Mouse (Mus musculus) stomach, embryonic 14.5 days (tissue): ENCODE measurements around the gene Alk. TPM values are rescaled to one million over a fixed set of nuclear protein-coding genes. Genes with fewer than 3 reads are reported as not detected.

ENCODE experiments used
- ATAC-seq: fragments of 200-750 bp; cut with Nextera tagmentation; 2 replicates; pipeline ENCODE4 v1.8.0; 2017; ENCODE audit warnings: low read depth, moderate TSS enrichment; ENCODE audit not compliant: insufficient number of reproducible peaks, insufficient read depth, low FRiP score
- H3K27ac ChIP-seq: fragments of 300-500 bp; sonication (generic); 2 replicates; pipeline ENCODE4 v1.5.1; 2014; ENCODE audit warnings: mild to moderate bottlenecking, low read length, moderate library complexity, mixed read lengths
- H3K27me3 ChIP-seq: fragments of 300-500 bp; sonication (generic); 2 replicates; pipeline ENCODE4 v1.6.1; 2014; ENCODE audit warnings: low read length, control low read depth, mixed read lengths; ENCODE audit not compliant: control insufficient read depth, insufficient read depth
- H3K36me3 ChIP-seq: fragments of 300-500 bp; sonication (generic); 2 replicates; pipeline ENCODE4 v1.6.1; 2014; ENCODE audit warnings: mild to moderate bottlenecking, control low read depth, low read length, moderate library complexity, mixed read lengths; ENCODE audit not compliant: control insufficient read depth, insufficient read depth
- H3K4me1 ChIP-seq: fragments of 300-500 bp; sonication (generic); 2 replicates; pipeline ENCODE4 v1.6.1; 2014; ENCODE audit warnings: low read length, control low read depth, mixed read lengths; ENCODE audit not compliant: control insufficient read depth, insufficient read depth
- H3K4me2 ChIP-seq: fragments of 300-500 bp; sonication (generic); replicated peaks from 2 replicates; pipeline ENCODE4 v1.6.1; 2014; ENCODE audit warnings: low read depth, low read length, control low read depth
- H3K4me3 ChIP-seq: fragments of 300-500 bp; sonication (generic); 2 replicates; pipeline ENCODE4 v1.5.1; 2014; ENCODE audit warnings: low read depth, low read length, control low read depth
- H3K9ac ChIP-seq: fragments of 300-500 bp; sonication (generic); replicated peaks from 2 replicates; pipeline ENCODE4 v1.6.1; 2014; ENCODE audit warnings: low read depth, mild to moderate bottlenecking, control low read depth, low read length, moderate library complexity, mixed read lengths
- H3K9me3 ChIP-seq: fragments of 300-500 bp; sonication (generic); 2 replicates; pipeline ENCODE4 v1.6.1; 2016; ENCODE audit warnings: low read depth, low read length, control low read depth; ENCODE audit not compliant: control insufficient read depth
- WGBS: fragments of 180-500 bp; shearing (Covaris S2); extraction: QIAGEN DNeasy Blood & Tissue Kit; methylation state at CpG from one replicate; pipeline ENCODE4 v1.1.7; 2014; 5-methylcytosine and 5-hydroxymethylcytosine counted together
- polyA plus RNA-seq: library from polyadenylated mRNA; unstranded; fragments of >200 nt; fragmentation: Nextera tagmentation; extraction: Ambion mirVana; gene quantifications from 2 replicates; pipeline ENCODE4 v1.2.1, GENCODE M21; 2014

The Alk gene
- polyA plus RNA-seq, 1 experiment from 2014 or later: 2.1 TPM

GRCm38 (mm10) chr17:72404813-72405212, 199.6 kb downstream of the Alk start:
- Histone ChIP-seq H3K27ac (no peak overlapping the region), H3K4me1 (no peaks in the 10 kb centered on the region), H3K27me3 (no peaks in the 10 kb centered on the region), H3K4me3 (no peak overlapping the region), H3K4me2 (no peak overlapping the region), H3K36me3 (no peaks in the 10 kb centered on the region), H3K9ac (no peak overlapping the region), H3K9me3 (no peaks in the 10 kb centered on the region)
- no peak for ATAC-seq
- WGBS: 72% methylated on average over 2 of the region's 2 CpGs

- Histone ChIP-seq H3K4me3 (no peak overlapping the region), H3K4me1 (no peaks in the 10 kb centered on the region), H3K27ac (no peak overlapping the region), H3K4me2 (no peak overlapping the region), H3K9me3 (no peaks in the 10 kb centered on the region), H3K27me3 (no peaks in the 10 kb centered on the region), H3K36me3 (no peaks in the 10 kb centered on the region), H3K9ac (no peak overlapping the region)
- no peak for ATAC-seq
- 38% methylated on average over 3 of the region's 3 CpGs for whole genome bisulfite sequencing
These were observed 202.6 kb downstream of the Alk start for GRCm38 (mm10) chr17:72401861-72402260.

GRCm38 (mm10) chr17:72401349-72401748, 203.1 kb downstream of the Alk start:
- Histone ChIP-seq H3K36me3 (no peaks in the 10 kb centered on the region), H3K9me3 (no peaks in the 10 kb centered on the region), H3K27me3 (no peaks in the 10 kb centered on the region), H3K4me2 (no peak overlapping the region), H3K4me1 (no peaks in the 10 kb centered on the region), H3K27ac (no peak overlapping the region), H3K9ac (no peak overlapping the region), H3K4me3 (no peak overlapping the region)
- ATAC-seq: no peak
- 42% methylated on average over 2 of the region's 2 CpGs for WGBS

GRCm38 (mm10) chr17:72399331-72400059, 204.9 kb downstream of the Alk start:
- 59% methylated on average over 3 of the region's 3 CpGs for WGBS
- ATAC-seq: no peak
- H3K27me3 ChIP-seq: no peaks in the 10 kb centered on the region
- H3K4me1 ChIP-seq: no peaks in the 10 kb centered on the region
- H3K9ac ChIP-seq: no peak overlapping the region
- no peaks in the 10 kb centered on the region for H3K9me3 ChIP-seq
- H3K4me3 ChIP-seq: no peak overlapping the region
- H3K36me3 ChIP-seq: no peaks in the 10 kb centered on the region
- H3K27ac ChIP-seq: no peak overlapping the region
- no peak overlapping the region for H3K4me2 ChIP-seq

- Histone ChIP-seq H3K4me2 (no peak overlapping the region), H3K9me3 (no peaks in the 10 kb centered on the region), H3K27ac (no peak overlapping the region), H3K4me3 (no peak overlapping the region), H3K36me3 (no peaks in the 10 kb centered on the region), H3K9ac (no peak overlapping the region), H3K4me1 (no peaks in the 10 kb centered on the region), H3K27me3 (no peaks in the 10 kb centered on the region)
- WGBS: 37% methylated on average over 8 of the region's 8 CpGs
- no peak for ATAC-seq
These were observed 208.5 kb downstream of the Alk start for GRCm38 (mm10) chr17:72395956-72396355.

GRCm38 (mm10) chr17:72368991-72369390, 235.4 kb downstream of the Alk start:
- ATAC-seq: no peak
- Histone ChIP-seq H3K4me3 (no peak overlapping the region), H3K4me1 (no peaks in the 10 kb centered on the region), H3K4me2 (no peak overlapping the region), H3K36me3 (no peaks in the 10 kb centered on the region), H3K27ac (no peak overlapping the region), H3K9me3 (no peaks in the 10 kb centered on the region), H3K27me3 (no peaks in the 10 kb centered on the region), H3K9ac (no peak overlapping the region)
- WGBS: 67% methylated on average over 4 of the region's 4 CpGs

- no peak overlapping the region for H3K4me2 ChIP-seq
- no peaks in the 10 kb centered on the region for H3K4me1 ChIP-seq
- H3K36me3 ChIP-seq: no peaks in the 10 kb centered on the region
- H3K9me3 ChIP-seq: no peaks in the 10 kb centered on the region; the same call in 1 of the 2 replicates
- WGBS: 83% methylated on average over 10 of the region's 10 CpGs
- ATAC-seq: no peak
- no peak overlapping the region for H3K4me3 ChIP-seq
- H3K27me3 ChIP-seq: no peaks in the 10 kb centered on the region
- no peak overlapping the region for H3K27ac ChIP-seq
- H3K9ac ChIP-seq: no peak overlapping the region
These were observed 241.5 kb downstream of the Alk start for GRCm38 (mm10) chr17:72362811-72363496.

GRCm38 (mm10) chr17:72361961-72362360, 242.5 kb downstream of the Alk start:
- no peaks in the 10 kb centered on the region for H3K36me3 ChIP-seq
- WGBS: 70% methylated on average over 4 of the region's 4 CpGs
- no peak overlapping the region for H3K27ac ChIP-seq
- no peak for ATAC-seq
- no peak overlapping the region for H3K4me3 ChIP-seq
- no peaks in the 10 kb centered on the region for H3K4me1 ChIP-seq
- H3K9ac ChIP-seq: no peak overlapping the region
- H3K4me2 ChIP-seq: no peak overlapping the region
- H3K27me3 ChIP-seq: no peaks in the 10 kb centered on the region
- H3K9me3 ChIP-seq: no peaks in the 10 kb centered on the region; the same call in 1 of the 2 replicates
